Mouse (Mus musculus): ENCODE data around the gene Als2.

The Als2 gene

DNA sequence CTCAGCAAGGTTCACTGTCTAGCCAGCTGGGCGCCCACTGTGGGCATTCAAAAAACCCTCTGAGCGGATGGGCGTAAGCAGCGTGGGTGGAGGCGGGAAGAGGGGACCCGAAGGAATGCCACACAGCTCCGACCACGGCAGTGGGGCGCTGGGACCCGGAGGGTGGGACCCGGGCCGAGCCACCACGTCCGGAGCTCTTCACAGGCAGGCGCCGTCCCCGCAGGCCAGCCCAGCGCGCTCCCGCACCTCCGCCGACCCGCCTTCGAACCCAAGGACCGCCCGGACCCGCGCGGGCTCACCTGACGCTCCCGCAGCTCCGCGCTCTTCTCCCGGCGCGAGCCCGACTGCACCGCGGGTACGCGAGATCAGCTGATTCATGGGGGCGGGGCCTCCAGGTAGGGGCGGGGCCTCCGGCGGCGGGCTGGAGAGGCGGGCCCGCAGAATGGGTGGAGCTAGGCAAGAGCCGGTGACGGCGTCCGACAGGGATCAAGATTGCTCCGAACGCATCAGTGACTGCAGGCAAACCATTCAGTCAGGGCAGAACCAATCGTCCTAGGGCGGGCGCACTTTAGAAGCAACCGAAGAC is at the start of gene Als2:
Gene Als2, minus strand, starts transcription at position 376 of the 586 bp plus-strand sequence.
- peak; percentile 96 for DNase-seq (ENCODE audit: low read depth, low spot score)

- no peak for DNase-seq (ENCODE audit: low read depth, low spot score)
Measured at GRCm38 (mm10) chr1:59286316-59286850, 49.4 kb upstream of the Als2 start.

GRCm38 (mm10) chr1:59285880-59286279 is 48.8 kb upstream of the Als2 start:
- no peak for DNase-seq (ENCODE audit: low read depth, low spot score)

DNA sequence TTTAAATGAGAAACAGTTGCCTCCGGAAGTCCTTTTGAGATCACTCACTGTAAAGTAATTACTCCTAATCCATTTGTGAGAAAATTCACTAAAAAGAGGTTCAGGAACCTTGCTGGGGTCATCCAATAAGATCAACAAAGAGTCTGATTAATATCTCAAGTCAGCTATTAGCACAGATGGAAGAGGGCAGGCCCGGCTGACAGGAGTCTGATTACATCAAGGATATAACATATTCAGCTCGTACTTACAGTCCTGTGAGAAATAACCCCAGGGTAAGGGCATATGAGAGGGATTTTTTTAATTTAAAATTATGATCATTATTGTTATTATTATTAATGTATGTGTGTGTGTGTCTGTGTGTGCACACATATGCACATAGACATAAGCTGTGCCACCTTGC is 35.2 kb upstream of the Als2 start:
- no peak for DNase-seq (ENCODE audit: low read depth, low spot score)

DNA sequence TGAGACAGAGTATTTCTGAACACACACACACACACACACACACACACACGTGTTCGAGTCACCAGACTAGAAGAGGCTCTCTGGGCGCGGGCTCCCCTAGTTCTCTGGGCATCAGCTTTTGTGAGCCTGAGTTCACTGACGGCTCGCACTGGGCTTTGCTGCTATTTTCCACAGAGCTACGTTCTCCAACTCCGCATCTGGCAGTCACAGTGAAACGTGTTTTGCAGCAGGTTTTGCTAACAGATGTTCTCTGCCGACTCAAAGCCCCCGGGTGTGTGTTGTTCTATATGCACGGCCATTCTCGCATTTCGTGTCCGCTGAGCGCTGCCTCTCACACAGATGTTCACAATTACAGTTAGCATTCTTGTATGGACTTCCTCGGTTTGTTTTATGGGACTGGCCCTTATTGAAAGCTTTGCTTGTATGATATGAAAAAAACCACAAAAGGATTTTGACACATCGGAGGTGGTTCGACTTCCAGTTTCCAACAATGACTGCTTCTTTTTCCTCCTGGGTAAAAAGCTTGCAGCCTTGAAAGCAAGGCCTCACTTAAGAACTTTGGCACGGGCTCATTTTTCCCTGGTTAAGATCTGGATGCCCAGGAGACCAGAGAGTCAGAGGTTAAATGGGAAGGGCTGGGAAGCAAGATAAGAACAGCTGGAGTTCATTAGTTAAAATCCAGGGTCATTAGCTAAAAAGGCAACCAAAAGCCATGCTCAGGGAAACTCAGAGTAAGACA is 33.1 kb upstream of the Als2 start:
- no peak for DNase-seq (ENCODE audit: low read depth, low spot score)

GRCm38 (mm10) chr1:59269466-59269865 is 32.4 kb upstream of the Als2 start:
- no peak for DNase-seq (ENCODE audit: low read depth, low spot score)

GRCm38 (mm10) chr1:59268931-59269330 is 31.9 kb upstream of the Als2 start:
- DNase-seq (ENCODE audit: low read depth, low spot score): no peak

- no peak for DNase-seq (ENCODE audit: low read depth, low spot score)
Measured at GRCm38 (mm10) chr1:59257736-59258135, 20.7 kb upstream of the Als2 start.

DNA sequence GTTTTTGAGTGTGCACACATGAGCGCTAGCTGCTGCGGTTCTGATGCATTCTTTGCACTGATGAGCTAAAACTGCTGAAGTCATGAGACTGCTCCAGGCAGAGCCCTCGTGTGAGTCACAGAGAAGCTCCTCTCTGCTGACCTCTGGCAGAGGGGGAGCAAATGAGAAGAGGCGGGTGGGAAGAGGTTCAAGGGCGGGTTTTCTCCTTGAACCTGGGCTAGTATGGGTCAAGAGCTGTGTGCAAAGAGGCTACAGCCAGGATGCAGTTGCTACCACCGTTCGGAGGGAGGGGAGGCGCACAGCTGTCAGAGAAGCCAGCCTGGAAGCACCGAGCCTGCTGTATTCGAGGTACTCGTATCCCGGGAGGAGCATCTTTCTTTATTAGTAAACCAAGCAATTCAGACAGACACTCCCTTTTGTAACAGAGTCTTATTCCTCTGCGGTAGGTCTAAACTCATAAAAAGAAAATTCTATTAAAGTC is 19.8 kb upstream of the Als2 start, which contains the start of gene Cdk15:
Gene Cdk15, plus strand, starts transcription at position 156 of the 481 bp plus-strand sequence.
- no peak for DNase-seq (ENCODE audit: low read depth, low spot score)

- no peak for DNase-seq (ENCODE audit: low read depth, low spot score)
Measured at GRCm38 (mm10) chr1:59253301-59253909, 16.4 kb upstream of the Als2 start.

GRCm38 (mm10) chr1:59252762-59253161 is 15.7 kb upstream of the Als2 start:
- DNase-seq (ENCODE audit: low read depth, low spot score): no peak

DNA sequence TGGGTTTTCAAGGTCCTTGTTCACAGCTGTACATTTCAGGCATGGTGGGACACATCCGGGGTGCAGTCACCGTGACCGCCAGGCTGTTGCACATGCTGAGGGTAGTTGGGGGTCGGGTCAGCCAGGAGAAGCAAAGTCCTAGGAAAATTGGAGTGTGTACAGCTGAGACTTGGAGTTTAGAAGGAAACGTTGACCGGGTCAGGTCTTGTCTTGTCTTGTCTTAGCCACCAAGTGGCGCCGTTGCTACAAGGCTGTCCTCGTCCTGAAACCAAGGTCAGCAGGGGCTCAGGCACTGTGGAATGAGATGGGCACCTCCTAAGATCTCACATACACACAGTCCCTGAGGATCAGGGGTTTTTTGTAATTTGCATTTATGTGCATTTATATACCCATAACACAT is 10.6 kb upstream of the Als2 start:
- DNase-seq (ENCODE audit: low read depth, low spot score): no peak

GRCm38 (mm10) chr1:59243770-59244169 is 6.7 kb upstream of the Als2 start:
- DNase-seq (ENCODE audit: low read depth, low spot score): no peak

GRCm38 (mm10) chr1:59237614-59238211 is 682 bp upstream of the Als2 start:
- DNase-seq (ENCODE audit: low read depth, low spot score): peak; percentile 44

- no peak for DNase-seq (ENCODE audit: low read depth, low spot score)
Measured at GRCm38 (mm10) chr1:59229187-59229586, 7.8 kb downstream of the Als2 start.

DNA sequence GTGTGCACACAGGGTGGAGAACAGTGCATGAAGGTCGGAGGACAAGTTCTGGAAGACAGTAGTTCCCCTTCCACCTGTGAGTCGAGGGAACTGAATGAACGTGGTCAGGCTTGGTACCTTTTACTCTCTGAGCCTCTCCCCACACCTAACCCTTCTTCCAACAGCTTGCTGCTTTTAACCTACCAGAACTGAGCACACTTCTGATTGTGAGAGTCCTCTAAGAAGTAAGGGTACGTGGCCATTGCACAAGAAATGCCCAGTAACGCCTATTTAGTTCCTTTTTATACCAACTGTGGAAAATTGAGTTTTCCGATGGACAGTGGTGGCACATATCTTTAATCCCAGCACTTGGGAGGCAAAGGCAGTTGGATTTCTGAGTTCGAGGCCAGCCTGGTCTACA is 8.5 kb downstream of the Als2 start:
- no peak for DNase-seq (ENCODE audit: low read depth, low spot score)

DNA sequence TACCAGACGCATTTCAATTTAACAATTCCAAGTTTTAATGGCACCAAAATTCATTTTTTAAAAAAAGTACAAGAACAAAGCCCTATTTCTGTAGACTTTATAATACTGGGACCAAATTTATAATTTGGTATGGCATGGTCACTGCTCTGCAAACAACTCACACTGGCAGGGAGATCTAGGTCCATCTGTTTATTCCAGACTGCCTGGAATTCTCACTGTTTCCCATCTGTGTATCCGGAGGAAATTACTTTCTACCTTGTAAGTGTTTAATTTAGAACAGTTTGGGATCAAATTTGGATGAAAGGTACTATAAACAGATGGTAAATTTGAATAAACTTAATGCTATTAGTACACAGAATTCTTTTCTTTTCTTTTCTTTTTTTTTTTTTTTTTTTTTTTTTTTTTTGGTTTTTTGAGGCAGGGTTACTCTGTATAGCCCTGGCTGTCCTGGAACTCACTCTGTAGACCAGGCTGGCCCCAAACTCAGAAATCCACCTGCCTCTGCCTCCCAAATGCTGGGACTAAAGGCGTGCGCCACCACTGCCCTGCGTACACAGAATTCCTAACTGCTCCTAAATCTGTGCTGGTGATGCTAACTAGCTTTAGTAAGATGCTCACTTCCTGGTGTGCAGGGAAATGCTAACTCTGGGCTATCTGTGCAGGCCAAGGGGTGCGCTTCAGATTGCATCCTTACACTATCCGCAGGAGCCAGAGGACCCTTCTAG is 14.8 kb downstream of the Als2 start:
- no peak for DNase-seq (ENCODE audit: low read depth, low spot score)

DNA sequence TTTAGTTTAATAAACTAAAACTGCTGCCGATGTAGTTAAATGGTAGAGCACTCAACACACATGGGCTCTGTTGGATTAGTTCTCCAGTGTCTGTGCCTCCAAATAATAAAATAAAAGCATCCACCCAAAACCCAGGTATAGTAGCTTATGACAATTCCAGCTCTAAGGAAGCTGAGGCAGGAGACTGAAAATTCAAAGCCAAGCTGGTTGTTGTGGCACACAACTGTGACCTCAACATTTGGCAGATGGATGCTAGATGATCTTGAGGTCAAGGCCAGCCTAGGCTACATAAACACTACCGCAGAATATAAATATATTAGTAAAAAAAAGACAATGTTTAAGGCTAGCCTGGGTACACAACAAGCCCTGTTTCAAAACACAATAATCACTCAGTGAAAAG is 15.4 kb downstream of the Als2 start:
- no peak for DNase-seq (ENCODE audit: low read depth, low spot score)

DNA sequence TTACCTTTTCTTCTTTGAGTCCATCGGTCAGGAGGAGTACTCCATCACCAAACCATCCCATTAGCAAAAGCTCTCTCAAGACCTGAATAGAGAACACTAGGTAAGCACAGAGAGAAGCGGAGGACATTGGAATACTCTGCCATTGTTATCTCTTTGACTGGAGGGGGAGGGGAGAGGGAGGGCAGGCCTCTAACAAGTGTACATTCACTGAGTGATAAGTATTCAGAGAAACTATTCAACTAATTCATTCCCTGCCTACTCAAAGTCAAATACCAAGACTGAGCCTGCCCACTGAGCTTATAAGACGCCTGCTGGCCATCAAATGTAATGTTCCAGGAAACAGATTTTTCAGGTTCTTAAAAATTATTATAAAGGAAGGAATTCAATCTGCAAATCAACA is 16.7 kb downstream of the Als2 start:
- DNase-seq (ENCODE audit: low read depth, low spot score): no peak

- no peak for DNase-seq (ENCODE audit: low read depth, low spot score)
Measured at GRCm38 (mm10) chr1:59215446-59215845, 21.6 kb downstream of the Als2 start.

GRCm38 (mm10) chr1:59212951-59213350 is 24.1 kb downstream of the Als2 start:
- DNase-seq (ENCODE audit: low read depth, low spot score): no peak
